Mouse (Mus musculus): Measurements from ENCODE around the gene Dlx5. TPM values are rescaled to one million over a fixed set of nuclear protein-coding genes. Genes with fewer than 3 reads are reported as not detected.
A peak's percentile ranks its signal among the peaks of the same experiment; 100 is the strongest.

Dlx5 gene
- total RNA-seq, 1 experiment from 2014 or later: not detected

DNA sequence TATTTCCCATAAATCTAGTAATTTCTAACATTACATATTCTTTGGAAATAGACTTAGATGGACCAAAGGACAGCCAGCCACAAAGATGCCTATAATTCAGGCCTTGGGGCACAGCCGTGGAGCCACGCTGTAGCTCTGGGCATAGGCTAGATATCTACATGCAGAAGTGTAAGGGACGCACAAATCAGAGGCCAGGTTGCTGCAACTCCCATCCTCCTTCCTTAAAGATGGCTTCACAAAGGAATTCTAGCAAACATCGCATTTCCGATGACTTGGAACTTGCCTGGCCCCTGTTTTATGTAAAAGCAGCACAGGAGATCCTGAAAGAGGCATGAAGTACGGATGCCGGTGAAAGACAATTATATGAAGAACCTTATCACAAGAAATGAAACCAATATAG is 5.2 kb downstream of the Dlx5 start:
- ATAC-seq (replicated peaks; ENCODE audit: low read depth, poor library complexity, severe bottlenecking): no peak

GRCm38 (mm10) chr6:6876231-6876630 is 5.7 kb downstream of the Dlx5 start:
- ATAC-seq (replicated peaks; ENCODE audit: low read depth, poor library complexity, severe bottlenecking): no peak

DNA sequence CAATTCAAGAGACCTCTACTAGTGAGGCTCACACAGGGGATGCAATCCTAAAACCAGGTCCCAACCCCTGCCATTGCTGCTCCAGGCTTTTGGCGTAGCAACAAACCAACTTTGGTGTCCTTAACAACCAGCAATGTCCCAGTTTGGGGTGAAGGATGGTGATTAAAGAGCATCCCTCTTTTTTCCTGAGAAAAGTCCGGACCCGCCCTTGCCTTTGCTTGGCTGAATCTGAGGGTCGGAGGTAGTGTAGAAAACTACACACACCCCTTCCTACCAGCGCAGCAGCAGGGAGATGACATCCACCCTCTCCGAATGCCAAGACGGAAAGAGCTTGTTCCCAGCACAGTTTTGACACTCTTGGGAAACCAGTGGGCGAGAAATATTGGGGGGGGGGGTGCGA is 6.2 kb downstream of the Dlx5 start:
- no peak for ATAC-seq (replicated peaks; ENCODE audit: low read depth, poor library complexity, severe bottlenecking)

DNA sequence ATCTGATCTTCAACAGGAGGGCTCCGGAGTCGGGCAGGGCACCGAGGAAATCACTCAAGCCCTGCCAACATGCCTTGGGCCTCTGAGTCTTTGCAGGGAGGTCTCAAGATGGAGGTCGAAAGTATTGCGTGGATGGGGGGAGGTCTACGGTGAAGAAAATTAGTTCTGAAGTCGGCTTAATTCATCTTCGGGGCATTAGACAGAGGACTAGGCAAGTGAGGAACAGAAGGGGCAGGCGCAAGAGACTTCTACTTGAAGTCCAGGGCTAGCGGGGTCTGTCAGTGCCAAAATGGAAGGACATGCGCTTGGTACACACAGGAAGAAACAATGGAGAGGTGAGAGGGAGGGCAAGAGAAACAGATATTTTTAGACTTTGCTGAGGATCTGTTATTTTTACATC is 6.7 kb downstream of the Dlx5 start:
- no peak for ATAC-seq (replicated peaks; ENCODE audit: low read depth, poor library complexity, severe bottlenecking)

DNA sequence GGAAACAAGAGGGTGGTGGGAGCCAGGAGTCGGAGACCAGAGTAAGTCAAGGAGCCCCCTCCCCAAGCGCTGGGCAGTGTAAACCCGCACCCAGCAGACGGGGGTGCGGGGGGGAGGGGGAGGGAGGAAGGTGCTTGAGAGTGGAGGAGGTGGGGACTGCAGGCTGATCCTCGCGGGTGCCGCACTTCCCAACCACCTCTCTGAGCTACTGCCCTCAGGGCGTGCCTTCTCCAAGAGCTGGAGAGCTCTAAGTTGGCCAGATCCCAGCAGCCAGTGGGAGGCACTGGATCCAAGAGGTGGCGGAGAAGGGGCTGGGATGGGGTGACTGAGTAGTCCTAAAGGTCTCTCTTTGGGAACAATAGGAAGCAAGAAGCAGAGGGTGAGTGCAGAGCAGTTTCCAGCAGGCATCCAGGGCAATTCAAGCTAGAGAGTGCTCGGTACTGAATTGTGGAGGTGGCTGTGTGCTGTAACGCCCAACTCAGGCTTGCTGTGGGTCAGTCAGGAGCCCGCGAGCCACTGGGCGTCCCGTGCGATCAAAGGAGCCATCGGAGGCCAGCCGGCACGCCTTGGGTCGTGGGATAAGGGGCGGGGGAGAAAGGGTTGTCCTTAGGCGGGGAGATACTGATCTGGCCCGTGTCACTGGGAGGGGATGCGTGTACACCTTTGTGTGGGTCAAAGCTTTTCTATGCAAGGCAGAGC is 7.7 kb downstream of the Dlx5 start:
- ATAC-seq (replicated peaks; ENCODE audit: low read depth, poor library complexity, severe bottlenecking): no peak; the same call in 1 of the 2 replicates

DNA sequence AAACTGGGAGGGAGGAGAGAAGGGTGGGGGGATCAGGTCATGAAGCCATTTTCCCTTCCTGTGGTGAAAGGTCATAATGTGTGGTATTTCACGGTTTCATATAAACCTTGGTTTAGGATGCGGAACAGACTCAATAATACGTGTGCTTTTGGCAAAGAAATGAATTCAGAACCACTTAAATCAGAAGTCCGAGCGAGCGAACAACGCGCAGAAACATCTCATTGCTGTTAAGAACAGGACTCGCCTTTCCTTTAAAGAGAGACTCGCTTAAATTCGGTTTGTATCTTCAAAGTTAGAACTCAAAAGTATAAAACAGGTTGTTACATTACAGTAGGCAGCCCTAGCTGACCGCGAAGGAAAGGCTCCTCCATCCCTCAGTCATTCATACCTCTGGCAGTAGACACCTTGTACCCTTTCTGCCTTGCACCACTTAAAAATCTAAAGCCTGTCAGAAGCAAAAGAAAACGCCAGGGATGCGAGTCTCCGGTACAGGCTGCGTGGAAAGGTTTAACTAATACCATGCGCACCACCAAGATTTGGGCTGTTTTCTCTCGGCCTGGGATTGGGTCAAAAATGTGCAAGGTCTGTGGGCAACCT is 8.3 kb downstream of the Dlx5 start:
- ATAC-seq (replicated peaks; ENCODE audit: low read depth, poor library complexity, severe bottlenecking): no peak

GRCm38 (mm10) chr6:6872873-6873272 is 9.0 kb downstream of the Dlx5 start:
- no peak for ATAC-seq (replicated peaks; ENCODE audit: low read depth, poor library complexity, severe bottlenecking)

- ATAC-seq (replicated peaks; ENCODE audit: low read depth, poor library complexity, severe bottlenecking): no peak
These were observed 10.2 kb downstream of the Dlx5 start for GRCm38 (mm10) chr6:6871692-6872091.

- ATAC-seq (replicated peaks; ENCODE audit: low read depth, poor library complexity, severe bottlenecking): no peak
These were observed 10.9 kb downstream of the Dlx5 start for GRCm38 (mm10) chr6:6870876-6871420.

DNA sequence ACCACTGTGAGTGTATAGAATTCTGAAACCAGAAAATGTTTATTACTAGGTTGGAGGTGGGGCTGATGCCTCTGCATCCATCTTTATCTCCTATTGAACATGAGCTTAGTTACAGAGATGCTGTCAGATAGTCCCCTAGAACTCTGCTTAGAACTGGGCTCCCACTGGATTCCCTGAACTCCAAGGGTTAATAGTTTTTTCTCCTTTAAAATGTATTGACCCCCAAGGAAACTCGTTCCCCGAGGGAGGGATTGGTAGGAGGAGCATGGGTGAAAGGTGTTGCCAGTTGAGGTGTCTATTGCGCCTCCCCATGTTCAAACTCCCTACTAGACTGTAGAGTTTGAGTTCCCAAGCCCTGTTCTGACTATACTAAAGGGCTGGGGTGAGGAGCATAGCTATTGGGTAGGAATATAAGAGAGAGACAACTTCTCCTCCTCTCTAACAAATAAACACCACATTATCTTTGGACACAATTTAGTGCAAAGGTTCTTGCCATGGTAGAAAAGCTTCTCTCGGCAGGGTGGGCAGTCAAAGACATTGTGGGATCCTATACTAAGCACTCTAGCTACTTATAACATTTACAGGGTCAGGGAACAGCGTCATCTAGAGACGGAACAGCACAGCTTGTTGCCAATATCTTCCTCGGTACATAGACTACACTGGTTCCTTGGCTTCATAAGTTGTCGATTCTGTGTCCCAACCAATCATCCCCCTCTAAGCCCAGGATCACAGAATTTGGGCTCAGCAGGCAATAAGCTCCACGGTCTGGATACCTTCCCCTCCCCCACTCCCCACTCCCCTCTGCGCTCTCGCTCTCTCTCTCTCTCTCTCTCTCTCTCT is 11.7 kb downstream of the Dlx5 start:
- ATAC-seq (replicated peaks; ENCODE audit: low read depth, poor library complexity, severe bottlenecking): no peak

GRCm38 (mm10) chr6:6869041-6869685 is 12.7 kb downstream of the Dlx5 start:
- no peak for ATAC-seq (replicated peaks; ENCODE audit: low read depth, poor library complexity, severe bottlenecking)

- ATAC-seq (replicated peaks; ENCODE audit: low read depth, poor library complexity, severe bottlenecking): no peak
These were observed 14.9 kb downstream of the Dlx5 start for GRCm38 (mm10) chr6:6867031-6867430.

DNA sequence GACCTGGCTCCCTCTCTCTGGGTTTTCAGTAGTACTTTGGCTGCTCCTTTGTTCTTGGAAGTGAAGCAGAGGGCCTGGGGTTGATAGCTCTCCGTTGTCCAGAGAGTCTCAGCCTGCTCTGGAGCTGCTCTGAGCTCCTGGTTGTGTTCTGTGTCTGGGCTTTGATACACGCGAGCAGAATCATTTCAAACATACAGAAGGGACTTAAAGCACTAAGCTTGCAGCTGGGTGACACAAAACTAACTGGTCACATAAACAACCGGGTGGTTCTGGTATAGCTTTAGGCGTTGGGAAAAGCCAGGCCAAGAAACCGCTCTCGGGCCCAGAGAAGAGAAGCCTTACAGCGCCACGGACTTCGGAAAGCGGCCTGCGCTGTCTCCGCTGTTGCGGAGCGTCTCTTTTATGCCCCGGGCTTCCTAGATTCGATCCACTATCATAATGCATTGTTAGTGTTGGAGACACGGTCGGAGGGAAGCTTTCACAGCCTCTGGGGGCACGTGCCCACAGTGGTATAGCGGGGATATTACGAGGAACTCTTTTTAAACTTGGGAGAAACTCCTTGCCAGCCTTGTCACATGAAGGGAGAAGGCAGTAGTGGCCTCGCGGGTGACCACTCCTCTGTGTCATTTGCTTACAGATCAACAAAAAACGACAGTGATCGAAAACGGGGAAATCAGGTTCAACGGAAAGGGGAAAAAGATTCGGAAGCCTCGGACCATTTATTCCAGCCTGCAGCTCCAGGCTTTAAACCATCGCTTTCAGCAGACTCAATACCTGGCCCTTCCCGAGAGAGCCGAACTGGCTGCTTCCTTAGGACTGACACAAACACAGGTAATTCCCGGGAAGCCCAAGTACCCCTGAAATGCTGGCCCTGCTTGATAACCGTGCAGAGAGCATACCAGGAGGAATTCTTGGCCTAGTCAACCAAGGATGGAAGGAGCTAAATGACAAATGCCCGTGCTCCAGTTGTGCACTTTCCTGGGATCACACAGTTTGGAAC is 17.1 kb downstream of the Dlx5 start:
- ATAC-seq (replicated peaks; ENCODE audit: low read depth, poor library complexity, severe bottlenecking): no peak

- ATAC-seq (replicated peaks; ENCODE audit: low read depth, poor library complexity, severe bottlenecking): no peak
These were observed 17.9 kb downstream of the Dlx5 start for GRCm38 (mm10) chr6:6863955-6864354.

GRCm38 (mm10) chr6:6863160-6863870 is 18.6 kb downstream of the Dlx5 start, which contains the start of gene Dlx6:
Dlx6 (plus strand) TSS chr6:6863334.
- ATAC-seq (replicated peaks; ENCODE audit: low read depth, poor library complexity, severe bottlenecking): peak; percentile 28

DNA sequence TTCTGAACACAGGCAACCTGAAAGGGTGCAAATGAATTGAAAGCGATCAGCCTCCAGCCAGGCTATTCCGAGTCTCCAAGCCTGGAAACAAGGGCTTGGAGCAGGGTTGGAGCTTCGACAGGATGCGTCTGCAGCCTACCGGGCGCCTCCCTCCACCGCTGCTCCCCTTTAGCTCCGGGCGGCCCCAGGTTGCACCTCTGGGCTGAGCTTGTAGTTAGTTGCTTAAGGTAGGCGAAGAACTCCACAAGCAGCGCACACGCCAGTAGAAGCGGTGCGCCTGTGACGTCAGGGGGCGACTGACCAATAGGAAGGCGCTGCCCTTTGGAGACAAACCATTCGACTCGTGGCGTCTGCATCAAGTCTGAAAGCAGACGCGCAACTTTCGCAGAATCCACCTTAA is 19.3 kb downstream of the Dlx5 start:
- no peak for ATAC-seq (replicated peaks; ENCODE audit: low read depth, poor library complexity, severe bottlenecking)

DNA sequence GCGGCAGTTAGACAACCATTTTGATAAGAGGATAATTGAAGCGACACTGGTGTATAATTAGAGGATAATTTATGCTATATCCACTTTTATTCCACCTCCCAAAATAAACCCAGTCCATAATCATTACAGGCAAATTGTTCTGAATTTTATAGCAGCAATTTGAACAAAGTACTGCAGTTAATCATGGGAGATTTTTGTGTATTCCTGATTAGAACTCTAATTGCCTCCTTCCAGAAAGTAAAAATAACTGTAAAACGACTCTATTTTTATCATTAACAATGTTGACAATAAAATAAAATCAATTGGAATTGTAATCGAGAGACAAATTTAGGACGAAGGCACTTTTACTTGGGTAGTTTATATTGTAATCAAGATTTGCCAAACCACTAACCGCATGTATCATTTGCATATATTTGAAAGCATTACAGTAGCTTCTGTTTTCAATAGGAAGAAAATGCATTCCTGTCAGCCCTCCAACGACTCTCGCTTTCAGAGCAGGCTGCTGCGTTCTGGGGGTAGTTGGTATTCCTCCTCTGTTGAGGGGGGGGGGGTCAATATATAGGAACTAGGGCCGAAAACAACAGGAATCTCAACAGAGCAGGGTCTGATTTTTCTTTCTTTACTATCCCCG is 20.0 kb downstream of the Dlx5 start:
- no peak for ATAC-seq (replicated peaks; ENCODE audit: low read depth, poor library complexity, severe bottlenecking)

Measured in common myeloid progenitor, adult 5-6 weeks (primary cell).